Mouse (Mus musculus): ENCODE measurements around the gene Epha6. TPM values are rescaled to one million over a fixed set of nuclear protein-coding genes. Genes with fewer than 3 reads are reported as not detected.

Gene Epha6
- 9.0 and 9.1 TPM in 2 replicates for polyA plus RNA-seq (2015; fragmentation: Nextera tagmentation; extraction: Ambion mirVana)

- Histone ChIP-seq H3K27ac (ENCODE audit: low read depth, low read length) (peak within 1 kb of the TSS; percentile 76), H3K9ac (ENCODE audit: low read depth, low read length) (peak within 1 kb of the TSS; percentile 76), H3K9me3 (ENCODE audit: control insufficient read depth, low read length) (no peaks in the 10 kb centered on the region), H3K36me3 (ENCODE audit: control insufficient read depth, insufficient read depth, low read length) (no peaks in the 10 kb centered on the region), H3K4me3 (ENCODE audit: low read length) (peak within 1 kb of the TSS; percentile 65), H3K4me2 (ENCODE audit: low read length) (peak within 1 kb of the TSS; percentile 91), H3K4me1 (ENCODE audit: control insufficient read depth, insufficient read depth, low read depth, low read length) (no peaks in the 10 kb centered on the region; the same call in 1 of the 2 replicates), H3K27me3 (replicated peaks; ENCODE audit: control insufficient read depth, insufficient read depth, low read length) (no peaks in the 10 kb centered on the region)
- peak; percentile 84 for ATAC-seq
- under 1% methylated on average over 44 of the region's 45 CpGs for WGBS
Observed at GRCm38 (mm10) chr16:60605061-60605831, at the start of gene Epha6. Gene Epha6, minus strand, starts transcription at chr16:60605531.

- no peak overlapping the region for H3K9ac ChIP-seq (ENCODE audit: low read depth, low read length)
- no peak overlapping the region for H3K4me2 ChIP-seq (ENCODE audit: low read length)
- H3K27me3 ChIP-seq (replicated peaks; ENCODE audit: control insufficient read depth, insufficient read depth, low read length), result no peaks in the 10 kb centered on the region
- no peaks in the 10 kb centered on the region for H3K36me3 ChIP-seq (ENCODE audit: control insufficient read depth, insufficient read depth, low read length)
- 0 out of 2 replicates have a peak, but pooled peaks have one; percentile 42 for ATAC-seq
- no peak overlapping the region for H3K27ac ChIP-seq (ENCODE audit: low read depth, low read length)
- no peaks in the 10 kb centered on the region for H3K4me1 ChIP-seq (ENCODE audit: control insufficient read depth, insufficient read depth, low read depth, low read length)
- H3K9me3 ChIP-seq (ENCODE audit: control insufficient read depth, low read length), result no peaks in the 10 kb centered on the region
- H3K4me3 ChIP-seq (ENCODE audit: low read length), result no peak overlapping the region
Observed at GRCm38 (mm10) chr16:60651716-60652115, 46.4 kb upstream of the Epha6 start.

- Histone ChIP-seq H3K36me3 (ENCODE audit: control insufficient read depth, insufficient read depth, low read length) (no peaks in the 10 kb centered on the region), H3K4me1 (ENCODE audit: control insufficient read depth, insufficient read depth, low read depth, low read length) (no peaks in the 10 kb centered on the region), H3K4me2 (ENCODE audit: low read length) (no peak overlapping the region), H3K4me3 (ENCODE audit: low read length) (no peak overlapping the region), H3K27ac (ENCODE audit: low read depth, low read length) (no peak overlapping the region), H3K9ac (ENCODE audit: low read depth, low read length) (no peak overlapping the region), H3K27me3 (replicated peaks; ENCODE audit: control insufficient read depth, insufficient read depth, low read length) (no peaks in the 10 kb centered on the region), H3K9me3 (ENCODE audit: control insufficient read depth, low read length) (no peaks in the 10 kb centered on the region)
- no peak for ATAC-seq
Observed at GRCm38 (mm10) chr16:60628091-60628490, 22.8 kb upstream of the Epha6 start.

GRCm38 (mm10) chr16:60605832-60606583 lies 677 bp upstream of the Epha6 start:
- ATAC-seq, result peak; percentile 91
- Histone ChIP-seq H3K4me3 (ENCODE audit: low read length) (peak overlapping the region; percentile 65), H3K4me2 (ENCODE audit: low read length) (peak overlapping the region; percentile 91), H3K4me1 (ENCODE audit: control insufficient read depth, insufficient read depth, low read depth, low read length) (no peaks in the 10 kb centered on the region; the same call in 1 of the 2 replicates), H3K9ac (ENCODE audit: low read depth, low read length) (peak overlapping the region; percentile 76), H3K27ac (ENCODE audit: low read depth, low read length) (peak overlapping the region; percentile 76), H3K27me3 (replicated peaks; ENCODE audit: control insufficient read depth, insufficient read depth, low read length) (no peaks in the 10 kb centered on the region), H3K9me3 (ENCODE audit: control insufficient read depth, low read length) (no peaks in the 10 kb centered on the region), H3K36me3 (ENCODE audit: control insufficient read depth, insufficient read depth, low read length) (no peaks in the 10 kb centered on the region)
- WGBS, result under 1% methylated on average over 38 of the region's 38 CpGs

- H3K4me2 ChIP-seq (ENCODE audit: low read length), result peak overlapping the region; percentile 91
- peak overlapping the region; percentile 76 for H3K9ac ChIP-seq (ENCODE audit: low read depth, low read length)
- 2% methylated on average over 9 of the region's 10 CpGs for WGBS
- H3K27me3 ChIP-seq (replicated peaks; ENCODE audit: control insufficient read depth, insufficient read depth, low read length), result no peaks in the 10 kb centered on the region
- no peaks in the 10 kb centered on the region for H3K9me3 ChIP-seq (ENCODE audit: control insufficient read depth, low read length)
- no peaks in the 10 kb centered on the region; the same call in 1 of the 2 replicates for H3K4me1 ChIP-seq (ENCODE audit: control insufficient read depth, insufficient read depth, low read depth, low read length)
- H3K4me3 ChIP-seq (ENCODE audit: low read length), result peak overlapping the region; percentile 65
- H3K36me3 ChIP-seq (ENCODE audit: control insufficient read depth, insufficient read depth, low read length), result no peaks in the 10 kb centered on the region
- peak; percentile 1; the same call in 1 of the 2 replicates for ATAC-seq
- peak overlapping the region; percentile 69; the same call in 1 of the 2 replicates for H3K27ac ChIP-seq (ENCODE audit: low read depth, low read length)
Observed at GRCm38 (mm10) chr16:60604613-60605012, 718 bp downstream of the Epha6 start.

- no peak for ATAC-seq
- Histone ChIP-seq H3K9me3 (ENCODE audit: control insufficient read depth, low read length) (no peaks in the 10 kb centered on the region), H3K36me3 (ENCODE audit: control insufficient read depth, insufficient read depth, low read length) (no peaks in the 10 kb centered on the region), H3K27ac (ENCODE audit: low read depth, low read length) (no peak overlapping the region), H3K4me3 (ENCODE audit: low read length) (no peak overlapping the region), H3K4me2 (ENCODE audit: low read length) (no peak overlapping the region), H3K27me3 (replicated peaks; ENCODE audit: control insufficient read depth, insufficient read depth, low read length) (no peaks in the 10 kb centered on the region), H3K4me1 (ENCODE audit: control insufficient read depth, insufficient read depth, low read depth, low read length) (no peaks in the 10 kb centered on the region), H3K9ac (ENCODE audit: low read depth, low read length) (no peak overlapping the region)
- WGBS, result 83% methylated on average over 3 of the region's 3 CpGs
Observed at GRCm38 (mm10) chr16:60585322-60585721, 20.0 kb downstream of the Epha6 start.

GRCm38 (mm10) chr16:60584695-60585094 lies 20.6 kb downstream of the Epha6 start:
- H3K4me3 ChIP-seq (ENCODE audit: low read length), result no peak overlapping the region
- H3K4me1 ChIP-seq (ENCODE audit: control insufficient read depth, insufficient read depth, low read depth, low read length), result no peaks in the 10 kb centered on the region
- no peak overlapping the region for H3K9ac ChIP-seq (ENCODE audit: low read depth, low read length)
- ATAC-seq, result no peak
- H3K36me3 ChIP-seq (ENCODE audit: control insufficient read depth, insufficient read depth, low read length), result no peaks in the 10 kb centered on the region
- H3K27ac ChIP-seq (ENCODE audit: low read depth, low read length), result no peak overlapping the region
- H3K4me2 ChIP-seq (ENCODE audit: low read length), result no peak overlapping the region
- no peaks in the 10 kb centered on the region for H3K9me3 ChIP-seq (ENCODE audit: control insufficient read depth, low read length)
- WGBS, result 75% methylated on average over 7 of the region's 7 CpGs
- H3K27me3 ChIP-seq (replicated peaks; ENCODE audit: control insufficient read depth, insufficient read depth, low read length), result no peaks in the 10 kb centered on the region

- no peaks in the 10 kb centered on the region for H3K9me3 ChIP-seq (ENCODE audit: control insufficient read depth, low read length)
- ATAC-seq, result no peak
- H3K27me3 ChIP-seq (replicated peaks; ENCODE audit: control insufficient read depth, insufficient read depth, low read length), result no peaks in the 10 kb centered on the region
- no peak overlapping the region for H3K9ac ChIP-seq (ENCODE audit: low read depth, low read length)
- no peaks in the 10 kb centered on the region for H3K4me1 ChIP-seq (ENCODE audit: control insufficient read depth, insufficient read depth, low read depth, low read length)
- no peak overlapping the region for H3K4me3 ChIP-seq (ENCODE audit: low read length)
- H3K27ac ChIP-seq (ENCODE audit: low read depth, low read length), result no peak overlapping the region
- 41% methylated on average over 2 of the region's 2 CpGs for WGBS
- H3K36me3 ChIP-seq (ENCODE audit: control insufficient read depth, insufficient read depth, low read length), result no peaks in the 10 kb centered on the region
- no peak overlapping the region for H3K4me2 ChIP-seq (ENCODE audit: low read length)
Observed at GRCm38 (mm10) chr16:60570546-60570945, 34.8 kb downstream of the Epha6 start.

GRCm38 (mm10) chr16:60544385-60544784 lies 60.9 kb downstream of the Epha6 start:
- Histone ChIP-seq H3K9ac (ENCODE audit: low read depth, low read length) (no peak overlapping the region), H3K27me3 (replicated peaks; ENCODE audit: control insufficient read depth, insufficient read depth, low read length) (no peaks in the 10 kb centered on the region), H3K4me1 (ENCODE audit: control insufficient read depth, insufficient read depth, low read depth, low read length) (no peaks in the 10 kb centered on the region), H3K36me3 (ENCODE audit: control insufficient read depth, insufficient read depth, low read length) (no peaks in the 10 kb centered on the region), H3K27ac (ENCODE audit: low read depth, low read length) (no peak overlapping the region), H3K4me3 (ENCODE audit: low read length) (no peak overlapping the region), H3K4me2 (ENCODE audit: low read length) (no peak overlapping the region), H3K9me3 (ENCODE audit: control insufficient read depth, low read length) (no peaks in the 10 kb centered on the region)
- ATAC-seq, result no peak
- 74% methylated on average over 4 of the region's 4 CpGs for WGBS
